Mouse (Mus musculus): ENCODE measurements around the gene Casq2.

GRCm38 (mm10) chr3:102096976-102097375 is 10.8 kb downstream of the Casq2 start:
- TF ChIP-seq FOSL1 (IDR thresholded peaks at IDR 0.05; ENCODE audit: insufficient read depth, low read length, poor library complexity, severe bottlenecking) (no peak), USF1 (IDR thresholded peaks at IDR 0.05; ENCODE audit: low read depth) (no peak), CTCF (IDR thresholded peaks at IDR 0.05; ENCODE audit: control insufficient read depth, insufficient read depth, insufficient read length) (no peak), MAX (IDR thresholded peaks at IDR 0.05) (no peak), MYOG (IDR thresholded peaks at IDR 0.05; ENCODE audit: control insufficient read depth, extremely low read depth, insufficient read length) (no peak), MYOD1 (IDR thresholded peaks at IDR 0.05; ENCODE audit: control insufficient read depth, insufficient read length, low read depth) (no peak)

Data from C2C12 (cell line).